Mouse (Mus musculus): ENCODE results near the gene Reck. TPM values are rescaled to one million over a fixed set of nuclear protein-coding genes. Genes with fewer than 3 reads are reported as not detected.

Reck gene
- 2.1 and 2.2 TPM in 2 replicates for polyA plus RNA-seq (2015; fragmentation: Nextera tagmentation; extraction: Ambion mirVana)

GRCm38 (mm10) chr4:43875160-43875918 is at the start of gene Reck:
Reck (plus strand) TSS chr4:43875530.
- DNase-seq (ENCODE audit: low spot score) = peak; percentile 78

- DNase-seq (ENCODE audit: low spot score) = no peak
These were observed 46.5 kb upstream of the Reck start for GRCm38 (mm10) chr4:43828806-43829205.

- DNase-seq (ENCODE audit: low spot score) = no peak
These were observed 43.3 kb upstream of the Reck start for GRCm38 (mm10) chr4:43832031-43832430.

GRCm38 (mm10) chr4:43833752-43834151 is 41.6 kb upstream of the Reck start:
- no peak for DNase-seq (ENCODE audit: low spot score)

- no peak for DNase-seq (ENCODE audit: low spot score)
These were observed 40.6 kb upstream of the Reck start for GRCm38 (mm10) chr4:43834749-43835148.

GRCm38 (mm10) chr4:43838326-43838725 is 37.0 kb upstream of the Reck start:
- no peak for DNase-seq (ENCODE audit: low spot score)

- DNase-seq (ENCODE audit: low spot score) = no peak
These were observed 35.2 kb upstream of the Reck start, which contains the start of gene Olfr157 for GRCm38 (mm10) chr4:43840101-43840500. Olfr157 (minus strand) TSS chr4:43840201.

GRCm38 (mm10) chr4:43851265-43851664 is 24.1 kb upstream of the Reck start, which contains the start of gene Olfr155:
Olfr155 (plus strand) TSS chr4:43851565.
- DNase-seq (ENCODE audit: low spot score) = no peak

- DNase-seq (ENCODE audit: low spot score) = no peak
These were observed 21.2 kb upstream of the Reck start for GRCm38 (mm10) chr4:43854101-43854500.

GRCm38 (mm10) chr4:43859886-43860285 is 15.4 kb upstream of the Reck start:
- no peak for DNase-seq (ENCODE audit: low spot score)

- peak; percentile 69 for DNase-seq (ENCODE audit: low spot score)
These were observed 14.4 kb upstream of the Reck start for GRCm38 (mm10) chr4:43860744-43861519.

GRCm38 (mm10) chr4:43863298-43863697 is 12.0 kb upstream of the Reck start:
- DNase-seq (ENCODE audit: low spot score) = no peak

- no peak for DNase-seq (ENCODE audit: low spot score)
These were observed 5.5 kb upstream of the Reck start for GRCm38 (mm10) chr4:43869821-43870220.

GRCm38 (mm10) chr4:43874501-43874900 is 829 bp upstream of the Reck start:
- DNase-seq (ENCODE audit: low spot score) = no peak

GRCm38 (mm10) chr4:43875919-43876411 is 635 bp downstream of the Reck start:
- no peak for DNase-seq (ENCODE audit: low spot score)

- no peak for DNase-seq (ENCODE audit: low spot score)
These were observed 1.9 kb downstream of the Reck start for GRCm38 (mm10) chr4:43877230-43877629.

- DNase-seq (ENCODE audit: low spot score) = no peak
These were observed 2.9 kb downstream of the Reck start for GRCm38 (mm10) chr4:43878121-43878776.

GRCm38 (mm10) chr4:43879566-43879965 is 4.2 kb downstream of the Reck start:
- no peak for DNase-seq (ENCODE audit: low spot score)

GRCm38 (mm10) chr4:43884196-43884595 is 8.9 kb downstream of the Reck start:
- DNase-seq (ENCODE audit: low spot score) = no peak

GRCm38 (mm10) chr4:43891247-43891646 is 15.9 kb downstream of the Reck start:
- no peak for DNase-seq (ENCODE audit: low spot score)

- DNase-seq (ENCODE audit: low spot score) = no peak
These were observed 21.9 kb downstream of the Reck start for GRCm38 (mm10) chr4:43897209-43897608.

- no peak for DNase-seq (ENCODE audit: low spot score)
These were observed 23.9 kb downstream of the Reck start for GRCm38 (mm10) chr4:43899197-43899596.

Measured in thymus, postnatal 0 days (tissue).